Mouse (Mus musculus): ENCODE measurements around the gene Rad51b. TPM values are rescaled to one million over a fixed set of nuclear protein-coding genes. Genes with fewer than 3 reads are reported as not detected.
A peak's percentile ranks its signal among the peaks of the same experiment; 100 is the strongest.

The Rad51b gene
- polyA plus RNA-seq, 1 experiment from 2014 or later, result 7.7 TPM

- no peaks in the 10 kb centered on the region for H3K27me3 ChIP-seq
- ATAC-seq (ENCODE audit: insufficient number of reproducible peaks, insufficient read depth, low FRiP score, low TSS enrichment), result no peak
- no peak overlapping the region for H3K4me2 ChIP-seq (replicated peaks)
- H3K9me3 ChIP-seq, result no peaks in the 10 kb centered on the region
- H3K4me1 ChIP-seq, result peaks cover 16% of the 10 kb centered on the region
- H3K9ac ChIP-seq, result no peak overlapping the region
- H3K36me3 ChIP-seq, result no peaks in the 10 kb centered on the region
- 60% methylated on average over 7 of the region's 7 CpGs for whole genome bisulfite sequencing
- no peak overlapping the region for H3K4me3 ChIP-seq
- H3K27ac ChIP-seq, result peak overlapping the region; percentile 70
Measured at GRCm38 (mm10) chr12:79648812-79649700, 352.0 kb downstream of the Rad51b start.

- H3K4me2 ChIP-seq (replicated peaks), result no peak overlapping the region
- no peaks in the 10 kb centered on the region for H3K36me3 ChIP-seq
- H3K27me3 ChIP-seq, result no peaks in the 10 kb centered on the region
- H3K9me3 ChIP-seq, result no peaks in the 10 kb centered on the region
- H3K4me3 ChIP-seq, result no peak overlapping the region
- peaks cover 16% of the 10 kb centered on the region for H3K4me1 ChIP-seq
- no peak overlapping the region for H3K9ac ChIP-seq
- no peak for ATAC-seq (ENCODE audit: insufficient number of reproducible peaks, insufficient read depth, low FRiP score, low TSS enrichment)
- H3K27ac ChIP-seq, result no peak overlapping the region
Measured at GRCm38 (mm10) chr12:79649796-79650195, 352.7 kb downstream of the Rad51b start.

- Histone ChIP-seq H3K36me3 (no peaks in the 10 kb centered on the region), H3K4me1 (peaks cover 8% of the 10 kb centered on the region), H3K4me3 (no peak overlapping the region), H3K9me3 (no peaks in the 10 kb centered on the region), H3K27me3 (no peaks in the 10 kb centered on the region), H3K27ac (no peak overlapping the region), H3K4me2 (replicated peaks) (no peak overlapping the region), H3K9ac (no peak overlapping the region)
- 95% methylated on average over 5 of the region's 5 CpGs for WGBS
- no peak for ATAC-seq (ENCODE audit: insufficient number of reproducible peaks, insufficient read depth, low FRiP score, low TSS enrichment)
Measured at GRCm38 (mm10) chr12:79655138-79655537, 358.1 kb downstream of the Rad51b start.

GRCm38 (mm10) chr12:79658861-79659260 is 361.8 kb downstream of the Rad51b start:
- no peak overlapping the region for H3K4me3 ChIP-seq
- no peaks in the 10 kb centered on the region for H3K36me3 ChIP-seq
- WGBS, result 78% methylated on average over 3 of the region's 3 CpGs
- peaks cover 37% of the 10 kb centered on the region for H3K4me1 ChIP-seq
- ATAC-seq (ENCODE audit: insufficient number of reproducible peaks, insufficient read depth, low FRiP score, low TSS enrichment), result no peak
- no peak overlapping the region for H3K4me2 ChIP-seq (replicated peaks)
- no peak overlapping the region for H3K27ac ChIP-seq
- no peak overlapping the region for H3K9ac ChIP-seq
- no peaks in the 10 kb centered on the region for H3K27me3 ChIP-seq
- no peaks in the 10 kb centered on the region for H3K9me3 ChIP-seq

GRCm38 (mm10) chr12:79661270-79661669 is 364.2 kb downstream of the Rad51b start:
- H3K27ac ChIP-seq, result peak overlapping the region; percentile 67
- ATAC-seq (ENCODE audit: insufficient number of reproducible peaks, insufficient read depth, low FRiP score, low TSS enrichment), result peak; percentile 16; the same call in 1 of the 2 replicates
- no peak overlapping the region for H3K4me3 ChIP-seq
- 12% methylated on average over 2 of the region's 2 CpGs for WGBS
- H3K27me3 ChIP-seq, result no peaks in the 10 kb centered on the region
- H3K4me2 ChIP-seq (replicated peaks), result no peak overlapping the region
- H3K36me3 ChIP-seq, result no peaks in the 10 kb centered on the region
- H3K4me1 ChIP-seq, result peaks cover 41% of the 10 kb centered on the region
- no peaks in the 10 kb centered on the region for H3K9me3 ChIP-seq
- H3K9ac ChIP-seq, result no peak overlapping the region

GRCm38 (mm10) chr12:79663131-79663892 is 366.2 kb downstream of the Rad51b start:
- Histone ChIP-seq H3K9ac (no peak overlapping the region), H3K9me3 (0 out of 2 replicates have a peak, but pooled peaks cover 3% of the 10 kb centered on the region), H3K27ac (peak overlapping the region; percentile 73), H3K36me3 (no peaks in the 10 kb centered on the region), H3K4me3 (no peak overlapping the region), H3K27me3 (no peaks in the 10 kb centered on the region), H3K4me2 (replicated peaks) (no peak overlapping the region), H3K4me1 (peaks cover 33% of the 10 kb centered on the region)
- ATAC-seq (ENCODE audit: insufficient number of reproducible peaks, insufficient read depth, low FRiP score, low TSS enrichment), result no peak
- WGBS, result 39% methylated on average over 10 of the region's 10 CpGs

- Histone ChIP-seq H3K9me3 (0 out of 2 replicates have a peak, but pooled peaks cover 3% of the 10 kb centered on the region), H3K4me1 (peaks cover 33% of the 10 kb centered on the region), H3K9ac (no peak overlapping the region), H3K27me3 (no peaks in the 10 kb centered on the region), H3K27ac (peak overlapping the region; percentile 73; the same call in 1 of the 2 replicates), H3K36me3 (no peaks in the 10 kb centered on the region), H3K4me3 (no peak overlapping the region), H3K4me2 (replicated peaks) (no peak overlapping the region)
- ATAC-seq (ENCODE audit: insufficient number of reproducible peaks, insufficient read depth, low FRiP score, low TSS enrichment), result no peak
- 71% methylated on average over 7 of the region's 7 CpGs for WGBS
Measured at GRCm38 (mm10) chr12:79663893-79664574, 367.0 kb downstream of the Rad51b start.

- peak; percentile 81; the same call in 1 of the 2 replicates for ATAC-seq (ENCODE audit: insufficient number of reproducible peaks, insufficient read depth, low FRiP score, low TSS enrichment)
- H3K4me3 ChIP-seq, result no peak overlapping the region
- H3K4me1 ChIP-seq, result peaks cover 32% of the 10 kb centered on the region
- H3K27me3 ChIP-seq, result no peaks in the 10 kb centered on the region
- H3K36me3 ChIP-seq, result no peaks in the 10 kb centered on the region
- H3K27ac ChIP-seq, result peak overlapping the region; percentile 88
- 0 out of 2 replicates have a peak overlapping the region, but pooled peaks have one; percentile 24 for H3K4me2 ChIP-seq (replicated peaks)
- H3K9me3 ChIP-seq, result no peaks in the 10 kb centered on the region
- H3K9ac ChIP-seq, result no peak overlapping the region
- WGBS, result 46% methylated on average over 11 of the region's 11 CpGs
Measured at GRCm38 (mm10) chr12:79674846-79675439, 377.9 kb downstream of the Rad51b start.

GRCm38 (mm10) chr12:79675440-79676176 is 378.5 kb downstream of the Rad51b start:
- H3K36me3 ChIP-seq, result no peaks in the 10 kb centered on the region
- no peak overlapping the region for H3K4me3 ChIP-seq
- WGBS, result 26% methylated on average over 13 of the region's 13 CpGs
- peak overlapping the region; percentile 24; the same call in 1 of the 2 replicates for H3K4me2 ChIP-seq (replicated peaks)
- peak; percentile 80 for ATAC-seq (ENCODE audit: insufficient number of reproducible peaks, insufficient read depth, low FRiP score, low TSS enrichment)
- H3K27ac ChIP-seq, result peak overlapping the region; percentile 88
- H3K27me3 ChIP-seq, result no peaks in the 10 kb centered on the region
- H3K9ac ChIP-seq, result no peak overlapping the region
- H3K9me3 ChIP-seq, result no peaks in the 10 kb centered on the region
- peaks cover 39% of the 10 kb centered on the region for H3K4me1 ChIP-seq

GRCm38 (mm10) chr12:79676251-79676650 is 379.2 kb downstream of the Rad51b start:
- Histone ChIP-seq H3K9me3 (no peaks in the 10 kb centered on the region), H3K9ac (no peak overlapping the region), H3K36me3 (no peaks in the 10 kb centered on the region), H3K4me3 (no peak overlapping the region), H3K27me3 (no peaks in the 10 kb centered on the region), H3K4me2 (replicated peaks) (no peak overlapping the region), H3K4me1 (peaks cover 45% of the 10 kb centered on the region), H3K27ac (peak overlapping the region; percentile 88)
- WGBS, result 73% methylated on average over 6 of the region's 6 CpGs
- ATAC-seq (ENCODE audit: insufficient number of reproducible peaks, insufficient read depth, low FRiP score, low TSS enrichment), result no peak

All from embryonic facial prominence, embryonic 12.5 days (tissue).